Mouse (Mus musculus): Measurements from ENCODE around the gene Anks1.

Gene Anks1

DNA sequence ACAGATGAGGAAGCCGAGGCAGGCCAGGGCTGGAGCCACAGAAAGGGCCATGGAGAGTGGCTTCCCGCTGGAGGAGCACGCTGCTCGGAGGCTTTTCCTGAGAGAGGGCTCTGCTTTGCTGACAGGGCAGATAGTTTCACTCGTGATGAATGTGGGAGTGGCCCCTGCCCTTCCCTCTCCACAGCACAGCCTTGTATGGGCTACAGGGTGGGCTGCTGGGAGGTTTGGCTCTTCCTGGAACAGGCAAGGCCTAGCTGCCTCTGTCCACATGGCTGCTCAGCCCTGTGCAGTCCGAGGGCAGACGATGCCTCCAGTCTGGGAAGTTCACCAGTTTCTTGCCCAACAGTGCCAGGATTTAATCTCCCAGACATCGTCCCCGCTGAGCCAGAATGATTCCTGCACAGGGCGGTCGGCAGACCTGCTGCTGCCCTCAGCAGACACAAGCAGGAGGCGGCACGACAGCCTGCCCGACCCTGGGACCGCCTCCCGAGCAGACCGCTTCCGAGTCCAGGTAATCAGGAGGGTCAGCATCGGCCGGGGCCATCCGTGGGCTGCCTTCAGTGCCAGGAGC, 143.3 kb downstream of the Anks1 start:
- no peak for DNase-seq (ENCODE audit: low read depth)

DNA sequence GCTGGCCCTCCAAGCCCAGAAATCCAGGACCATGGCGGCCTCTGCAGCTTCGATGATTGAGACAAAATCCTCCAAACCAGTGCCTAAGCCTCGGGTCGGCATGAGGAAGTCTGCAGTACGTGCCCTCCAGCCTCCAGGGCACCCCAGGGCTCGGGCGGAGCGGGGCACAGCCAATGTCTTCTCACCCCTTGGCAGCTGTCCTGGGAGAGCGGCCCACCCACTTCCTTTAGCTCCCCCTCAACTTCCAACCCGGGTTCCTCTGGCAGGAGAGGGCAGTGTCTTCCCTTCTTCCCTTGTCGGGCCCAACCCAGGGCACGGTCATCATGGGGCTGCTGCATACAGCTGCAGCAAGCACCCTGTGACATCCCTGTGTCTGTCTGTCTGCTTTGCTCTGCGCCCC, 149.2 kb downstream of the Anks1 start:
- no peak for DNase-seq (ENCODE audit: low read depth)

DNA sequence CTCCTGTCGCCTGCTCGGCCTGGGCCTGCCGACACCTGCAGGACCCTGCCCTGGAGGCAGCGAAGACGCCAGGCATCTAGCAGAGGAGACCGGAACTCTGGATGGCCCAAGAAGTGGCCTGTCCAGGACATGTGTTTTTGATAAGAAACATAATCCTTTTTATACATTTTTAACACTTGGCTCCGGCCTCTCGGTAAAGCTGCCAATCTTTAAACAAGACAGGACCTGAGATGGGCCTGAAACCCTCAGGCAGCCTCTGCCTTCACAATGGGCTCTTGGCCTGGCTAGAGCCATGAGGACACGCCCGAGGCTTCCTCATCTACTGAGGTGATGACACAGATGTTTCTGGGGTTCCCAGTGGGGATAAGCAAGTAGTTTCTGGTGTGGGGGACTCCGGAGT, 151.6 kb downstream of the Anks1 start:
- no peak for DNase-seq (ENCODE audit: low read depth)

DNA sequence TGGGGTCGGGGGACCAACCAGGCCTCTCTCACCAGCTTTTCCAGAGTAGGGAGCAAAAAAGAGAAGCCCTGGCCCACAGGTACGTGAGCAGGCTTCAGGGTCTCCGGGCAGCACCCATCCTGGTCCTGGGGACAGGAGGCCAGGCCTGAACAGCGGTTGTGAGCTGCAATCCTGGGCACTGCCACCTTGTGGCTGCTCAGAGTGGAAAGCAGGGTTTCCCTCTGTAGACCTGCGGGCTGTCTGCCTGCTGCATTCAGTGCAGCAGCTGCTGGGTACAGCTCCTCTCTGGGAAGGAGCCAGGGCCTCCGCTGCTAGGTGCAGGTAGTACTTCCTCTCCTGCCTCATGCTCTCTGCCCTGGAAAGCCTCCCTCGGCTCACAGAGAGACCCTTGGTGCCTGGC, 152.4 kb downstream of the Anks1 start:
- peak; percentile 33 for DNase-seq (ENCODE audit: low read depth)

DNA sequence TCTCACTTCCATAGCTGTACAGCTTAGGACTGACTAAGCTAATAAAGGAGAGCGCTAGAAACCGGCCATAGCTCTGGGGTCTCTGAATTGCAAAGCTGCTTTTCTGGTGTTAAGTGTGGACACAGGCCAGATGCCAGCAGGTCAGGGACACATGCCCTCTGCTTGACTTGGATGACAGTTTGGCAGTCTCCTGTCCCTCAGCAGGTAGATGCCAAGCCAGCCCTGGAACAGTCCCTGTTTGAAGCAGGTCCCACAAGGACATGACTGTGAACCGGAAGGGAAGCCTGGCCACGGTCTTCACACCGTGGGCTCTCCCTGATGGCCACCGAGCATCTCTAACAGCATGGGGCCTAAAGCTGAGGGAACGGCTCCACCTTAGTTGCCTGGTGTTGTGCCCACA, 153.6 kb downstream of the Anks1 start:
- no peak for DNase-seq (ENCODE audit: low read depth)

DNA sequence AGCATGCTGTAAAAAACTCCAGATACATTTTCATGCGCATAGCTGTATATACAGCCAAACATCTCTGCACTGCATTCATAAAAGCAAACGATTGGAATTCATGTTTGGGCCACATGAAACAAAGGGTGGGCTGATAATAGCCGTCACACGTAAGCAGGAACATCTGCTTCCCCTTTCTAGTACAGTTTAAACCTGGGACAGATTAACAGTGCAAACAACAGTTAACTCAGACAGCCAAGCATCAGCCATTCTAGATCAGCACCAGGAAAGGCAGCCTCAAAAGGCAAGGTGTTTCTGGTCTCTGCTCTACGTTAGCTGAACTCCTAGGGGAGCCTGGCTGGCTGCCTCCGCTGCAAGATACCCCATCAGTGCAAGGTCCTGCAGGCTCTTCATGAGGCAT, 154.1 kb downstream of the Anks1 start:
- DNase-seq (ENCODE audit: low read depth), result no peak

DNA sequence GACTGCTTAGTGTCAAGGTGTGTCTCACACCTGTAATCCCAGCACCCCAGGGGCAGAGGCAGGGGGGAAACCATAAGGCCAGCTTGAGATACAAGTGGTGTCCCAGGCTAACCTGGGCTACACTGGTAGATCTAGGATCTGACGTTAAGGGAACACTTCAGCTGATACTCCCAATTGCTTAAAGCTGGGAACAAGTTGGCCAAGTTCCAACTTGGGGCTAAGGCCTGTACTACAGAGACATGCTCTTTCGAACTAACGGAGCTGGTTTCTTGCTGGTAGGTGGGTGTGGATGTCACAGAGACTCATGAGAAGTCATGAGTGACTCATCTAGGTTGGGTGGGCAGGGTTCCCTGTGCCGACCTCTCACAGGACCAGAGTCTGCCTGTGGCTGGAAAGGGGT, 158.2 kb downstream of the Anks1 start:
- no peak for DNase-seq (ENCODE audit: low read depth)

DNA sequence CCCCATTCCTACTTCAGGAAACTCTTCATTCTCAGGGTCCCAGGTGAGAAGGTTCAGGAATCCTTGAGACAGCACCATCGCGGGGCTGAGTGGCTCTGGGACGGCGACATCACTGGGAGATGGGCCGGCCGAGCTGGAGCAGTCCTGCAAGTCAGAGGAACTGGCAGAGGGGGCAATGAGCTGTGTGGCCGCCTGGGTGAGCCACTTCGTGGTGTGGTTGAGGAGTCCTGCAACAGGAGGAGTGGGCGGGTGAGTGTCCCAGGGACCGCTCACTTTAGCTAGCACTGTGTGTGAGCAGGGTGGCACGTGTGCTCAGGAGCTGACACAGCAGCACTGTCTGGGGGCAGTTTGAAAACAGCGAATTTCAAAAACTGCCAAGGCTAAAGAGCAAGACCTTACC, 160.3 kb downstream of the Anks1 start:
- no peak for DNase-seq (ENCODE audit: low read depth)

DNA sequence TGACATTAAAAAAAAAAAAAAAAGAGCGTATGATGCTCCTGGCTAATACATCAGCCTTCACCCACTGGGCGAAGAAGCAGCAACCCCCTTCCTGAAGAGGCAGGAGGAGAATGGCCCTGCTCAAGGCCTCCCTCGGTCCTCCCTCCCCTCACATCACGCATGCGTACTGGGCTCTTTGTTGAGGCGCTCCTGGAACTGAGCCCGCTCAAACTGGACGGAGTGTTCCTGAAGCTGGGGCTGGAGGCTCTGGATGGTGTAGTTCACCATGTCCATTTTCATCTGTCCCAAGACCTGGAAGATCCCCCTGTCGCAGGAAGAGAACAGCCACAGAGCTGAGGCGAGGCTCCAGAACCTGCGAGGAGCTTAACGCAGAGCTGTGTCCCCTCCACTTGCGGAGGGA, 161.2 kb downstream of the Anks1 start:
- no peak for DNase-seq (ENCODE audit: low read depth)

DNA sequence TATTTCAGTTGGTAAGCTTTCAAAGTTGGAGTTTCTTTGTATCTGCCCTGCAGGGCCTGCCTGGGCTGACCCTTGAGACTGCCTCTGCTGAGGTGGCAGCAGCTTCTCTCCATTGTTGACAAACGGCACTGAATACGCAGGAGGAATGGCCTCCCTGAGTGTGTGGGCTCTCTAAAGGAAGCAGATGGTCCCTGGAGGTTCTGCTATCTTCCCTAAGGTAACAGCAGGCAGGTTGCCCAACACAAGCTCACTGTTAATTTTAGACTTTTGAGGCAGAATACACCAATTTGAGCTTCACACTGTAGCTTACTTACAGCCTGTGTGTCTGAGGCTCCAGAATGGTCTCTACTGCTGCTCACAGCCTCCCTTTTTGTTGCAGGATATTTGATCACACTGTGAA, 163.6 kb downstream of the Anks1 start:
- DNase-seq (ENCODE audit: low read depth), result no peak

DNA sequence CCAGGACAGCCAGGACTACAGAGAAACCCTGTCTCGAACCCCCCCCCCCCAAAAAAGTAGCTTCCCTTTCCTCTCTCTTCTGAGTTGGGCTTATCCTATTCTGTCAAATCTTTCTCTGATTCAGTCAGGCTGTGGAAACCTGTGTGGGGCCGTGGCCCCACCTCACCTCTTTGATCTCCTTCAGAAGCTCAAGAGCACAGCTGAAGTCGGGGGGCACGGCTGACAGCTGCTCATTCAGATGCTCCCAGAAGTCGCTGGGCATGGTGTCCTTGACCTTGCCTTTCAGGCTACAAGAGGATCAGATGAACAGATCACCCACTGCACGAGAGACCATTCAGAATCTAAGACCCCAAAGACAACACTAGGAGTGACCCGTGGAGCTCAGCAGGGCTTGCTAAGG, 165.4 kb downstream of the Anks1 start:
- no peak for DNase-seq (ENCODE audit: low read depth)

DNA sequence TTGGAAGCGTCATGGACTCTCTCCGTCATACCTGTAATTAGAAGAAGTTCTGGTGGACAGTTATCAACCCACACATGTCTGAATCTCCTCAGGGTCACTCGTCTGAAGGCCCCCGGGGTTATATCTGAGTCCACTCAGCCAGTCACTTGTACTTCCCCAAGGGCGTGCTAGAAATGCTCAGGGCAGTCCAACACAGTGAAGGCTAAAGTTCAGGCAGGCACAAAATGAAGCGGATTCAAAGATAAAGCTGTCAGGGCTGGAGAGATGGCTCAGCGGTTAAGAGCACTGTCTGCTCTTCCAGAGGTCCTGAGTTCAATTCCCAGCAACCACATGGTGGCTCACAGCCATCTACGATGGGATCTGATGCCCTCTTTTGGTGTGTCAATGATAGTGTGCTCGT, 168.9 kb downstream of the Anks1 start:
- DNase-seq (ENCODE audit: low read depth), result no peak

DNA sequence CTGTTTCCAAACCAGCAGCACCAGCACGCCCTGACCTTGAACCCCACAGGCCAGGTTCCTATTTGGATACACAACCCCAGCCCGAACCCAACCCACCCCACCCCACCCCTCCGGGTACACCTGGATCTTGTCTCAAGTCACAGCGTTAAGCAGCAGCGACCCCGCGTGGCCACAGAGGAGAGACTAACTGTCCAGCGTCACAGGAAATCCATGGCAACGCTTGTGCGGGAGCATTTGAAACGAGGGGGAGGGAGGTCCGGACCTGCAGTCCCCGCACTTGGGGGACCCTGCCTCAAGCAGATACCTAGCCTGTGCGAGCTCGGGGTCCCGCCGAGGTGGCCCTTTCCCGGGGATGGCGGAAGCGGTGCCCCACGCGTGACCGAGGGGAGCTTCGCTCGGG, 170.5 kb downstream of the Anks1 start:
- peak; percentile 92 for DNase-seq (ENCODE audit: low read depth)

DNA sequence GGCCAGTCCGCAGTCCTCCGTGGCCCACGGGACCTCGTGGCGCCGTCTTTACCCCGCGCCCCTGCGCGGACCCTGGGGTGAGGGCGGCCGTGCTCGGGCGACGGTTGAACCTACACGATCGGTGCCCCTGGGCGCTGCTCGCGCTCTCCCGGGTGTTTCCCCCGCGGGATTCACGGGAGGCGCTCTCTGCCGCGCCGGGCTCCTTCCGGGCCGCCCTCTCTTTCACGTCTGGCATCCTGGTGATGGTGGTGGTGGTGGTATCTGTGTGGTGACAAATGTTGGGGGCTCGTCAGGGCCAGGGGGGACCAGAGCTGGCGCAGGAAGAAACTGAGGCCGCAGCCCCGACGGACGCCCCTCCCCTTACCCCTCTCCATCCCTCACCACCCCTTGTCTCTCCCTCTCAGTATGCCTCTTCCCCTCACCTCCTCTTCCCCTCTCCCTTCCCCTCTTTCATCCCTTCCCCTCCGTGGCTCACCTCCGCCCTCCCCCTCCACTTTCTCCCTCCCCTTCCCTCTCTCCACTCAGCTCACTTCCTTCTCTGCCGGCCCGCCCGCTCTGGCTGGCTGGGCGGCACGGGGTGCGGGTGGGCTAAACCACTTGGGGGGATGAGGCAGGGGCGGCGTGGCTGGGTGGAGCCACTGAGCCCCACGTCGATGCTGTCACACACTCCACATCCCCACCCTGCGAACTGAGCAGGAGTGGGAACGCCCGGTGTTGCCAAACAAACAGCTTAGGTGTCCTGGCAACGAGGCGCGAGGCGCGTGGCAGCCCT, 171.1 kb downstream of the Anks1 start, which contains the start of gene Tcp11:
TSS of gene Tcp11 (minus strand) at position 595 of the 772 bp plus-strand sequence.
- peak; percentile 83 for DNase-seq (ENCODE audit: low read depth)

DNA sequence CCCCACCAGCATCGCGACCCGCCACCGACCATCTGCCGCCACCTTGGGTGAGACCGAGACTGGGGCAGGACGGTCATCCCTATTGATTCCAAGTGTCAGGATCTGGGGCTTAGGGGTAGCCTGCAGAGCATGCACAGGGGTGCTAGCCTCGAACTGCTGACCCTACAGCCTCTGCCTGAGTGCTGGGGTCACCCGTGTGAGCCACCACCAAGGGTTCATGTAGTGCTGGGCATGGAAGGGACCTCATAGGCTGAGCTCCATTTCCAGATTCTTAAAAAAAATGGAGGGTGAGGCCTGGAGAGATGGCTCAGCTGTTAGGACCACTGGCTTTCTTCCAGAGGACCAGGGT, 171.7 kb downstream of the Anks1 start:
- DNase-seq (ENCODE audit: low read depth), result no peak

DNA sequence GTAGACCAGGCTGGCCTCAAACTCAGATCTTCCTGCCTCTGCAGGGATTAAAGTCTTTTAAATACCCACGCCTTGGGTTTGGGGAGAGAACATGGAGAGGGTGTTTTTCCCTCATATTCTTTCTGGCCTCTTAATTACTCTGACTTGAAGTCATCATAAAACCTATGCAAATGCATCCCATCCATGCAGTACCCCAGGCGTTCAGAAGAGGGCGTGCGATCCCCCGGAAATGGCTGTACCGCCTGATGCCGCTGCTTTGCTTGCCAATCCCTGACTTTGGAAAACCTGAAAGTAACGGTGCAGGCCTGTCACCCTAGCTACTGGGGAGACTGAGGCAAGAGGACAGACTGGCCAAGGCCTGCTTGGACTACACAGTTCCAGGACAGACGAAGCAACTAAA, 172.3 kb downstream of the Anks1 start:
- DNase-seq (ENCODE audit: low read depth), result peak; percentile 57

DNA sequence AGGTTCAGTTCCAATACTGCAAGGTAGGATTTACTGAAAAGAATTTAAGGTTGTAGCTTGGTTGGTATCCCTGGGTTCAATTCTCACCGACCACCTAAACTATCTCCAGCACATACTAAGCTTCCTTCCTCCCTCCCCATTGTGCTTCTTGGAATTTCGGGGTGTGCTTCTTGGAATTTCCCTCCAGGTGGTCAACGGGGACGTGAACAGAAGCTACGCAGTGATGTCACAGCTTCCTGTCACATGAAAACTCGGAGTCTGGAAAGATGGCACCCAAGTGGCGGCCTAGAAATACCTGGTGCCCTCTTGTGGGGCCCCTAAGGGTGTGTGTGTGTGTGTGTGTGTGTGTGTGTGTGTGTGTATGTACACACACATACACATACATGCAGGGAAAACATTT, 172.8 kb downstream of the Anks1 start:
- peak; percentile 23 for DNase-seq (ENCODE audit: low read depth)

DNA sequence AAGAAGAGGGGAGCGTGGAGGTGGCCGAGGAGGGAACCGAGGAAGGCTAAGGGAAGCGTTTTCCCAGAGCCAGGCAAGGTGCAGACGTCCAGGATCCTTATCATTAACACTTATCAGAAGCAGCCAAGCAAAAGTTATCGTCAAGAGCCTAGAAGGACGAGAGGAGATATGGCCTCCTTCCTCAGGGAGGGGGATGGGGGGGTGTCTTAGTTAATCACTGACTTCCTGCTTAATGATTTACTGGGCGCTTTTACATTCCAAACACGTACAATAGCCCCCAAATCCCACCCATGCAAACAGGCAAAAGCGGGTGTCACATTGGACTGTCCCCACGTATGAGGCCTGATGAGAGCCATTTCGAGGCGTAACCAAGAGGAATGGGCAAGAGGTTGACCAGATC, 173.8 kb downstream of the Anks1 start:
- DNase-seq (ENCODE audit: low read depth), result no peak

DNA sequence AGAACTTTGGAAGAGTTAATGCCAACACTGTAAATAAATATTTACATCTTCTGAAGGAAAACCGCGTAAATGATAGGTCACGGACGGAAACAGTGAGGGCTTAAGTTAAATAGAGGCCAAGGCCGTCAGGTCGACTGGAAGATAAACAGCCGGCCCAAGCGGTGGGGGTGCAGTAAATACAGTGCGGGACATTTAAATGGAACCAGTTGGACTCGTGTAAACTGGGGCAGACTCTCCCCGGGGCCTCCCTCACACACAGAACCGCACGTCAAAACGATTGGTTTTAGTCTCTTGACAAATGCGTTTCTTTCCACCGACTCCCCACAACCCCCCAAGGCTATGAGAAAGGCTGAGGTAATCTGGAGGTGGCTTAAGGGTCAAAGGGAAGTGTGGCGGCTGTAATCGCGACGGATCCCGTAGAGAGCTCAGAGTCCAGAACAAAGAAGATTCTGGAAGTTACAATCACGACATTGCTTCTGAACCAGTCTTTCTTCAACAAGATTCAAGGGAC, 175.3 kb downstream of the Anks1 start:
- peak; percentile 23 for DNase-seq (ENCODE audit: low read depth)

DNA sequence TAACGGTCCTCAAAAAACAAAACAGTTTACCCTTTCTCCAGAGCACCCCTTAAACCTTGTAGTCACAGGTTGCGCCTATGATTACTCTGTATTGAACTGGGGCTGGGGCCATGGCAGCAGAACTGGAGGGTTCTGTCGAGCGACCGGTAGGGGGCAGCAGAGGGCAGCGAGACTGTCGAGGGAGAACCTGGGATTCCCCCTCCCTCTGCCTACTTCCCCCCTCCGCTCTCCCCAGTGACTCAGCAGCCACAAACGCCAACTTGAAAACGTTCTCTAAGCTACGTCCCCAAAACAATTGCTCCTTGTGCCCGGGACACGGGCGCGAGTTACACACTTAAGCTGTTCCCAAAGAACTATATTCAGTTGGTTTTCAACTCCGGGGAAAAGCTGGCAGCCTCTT, 175.9 kb downstream of the Anks1 start:
- peak; percentile 92 for DNase-seq (ENCODE audit: low read depth)

DNA sequence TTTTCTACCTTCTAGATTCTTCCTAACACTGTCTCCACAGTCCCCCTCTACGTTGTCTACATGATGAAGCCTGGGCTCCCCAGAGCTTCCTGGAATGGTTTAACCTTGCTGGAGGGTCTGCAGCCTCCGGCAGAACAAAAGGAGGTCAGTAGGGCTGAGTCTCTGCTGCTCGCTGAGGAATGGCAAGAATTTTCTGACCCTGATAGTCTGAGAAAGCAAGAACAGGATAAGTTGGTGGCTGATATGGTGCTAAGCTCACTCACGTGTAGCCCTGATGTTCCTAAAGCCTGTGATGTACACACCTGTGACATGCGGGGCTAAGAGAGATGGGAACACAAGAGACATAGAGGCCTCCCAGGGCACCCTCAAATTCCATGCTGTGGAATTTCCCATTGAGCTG, 178.3 kb downstream of the Anks1 start:
- DNase-seq (ENCODE audit: low read depth), result no peak

DNA sequence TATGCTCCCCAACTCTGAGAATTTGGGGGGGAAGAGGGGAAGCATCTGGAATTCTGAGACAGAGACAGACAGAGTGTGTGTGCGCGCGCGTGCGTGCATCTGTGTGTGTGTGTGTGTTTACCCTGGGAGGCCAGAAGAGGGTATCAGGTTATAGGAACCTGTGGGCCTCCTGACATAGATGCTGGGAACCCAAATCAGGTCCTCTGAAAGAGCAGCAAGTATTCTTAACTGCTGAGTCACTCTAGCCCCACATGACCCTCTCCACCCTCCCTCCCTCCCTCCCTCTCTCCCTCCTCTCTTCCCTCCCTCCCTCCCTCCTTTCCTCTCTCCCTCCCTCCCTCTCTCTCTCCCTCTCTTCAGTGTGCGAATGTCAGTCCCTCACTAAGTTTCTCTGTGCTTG, 179.6 kb downstream of the Anks1 start:
- no peak for DNase-seq (ENCODE audit: low read depth)

DNA sequence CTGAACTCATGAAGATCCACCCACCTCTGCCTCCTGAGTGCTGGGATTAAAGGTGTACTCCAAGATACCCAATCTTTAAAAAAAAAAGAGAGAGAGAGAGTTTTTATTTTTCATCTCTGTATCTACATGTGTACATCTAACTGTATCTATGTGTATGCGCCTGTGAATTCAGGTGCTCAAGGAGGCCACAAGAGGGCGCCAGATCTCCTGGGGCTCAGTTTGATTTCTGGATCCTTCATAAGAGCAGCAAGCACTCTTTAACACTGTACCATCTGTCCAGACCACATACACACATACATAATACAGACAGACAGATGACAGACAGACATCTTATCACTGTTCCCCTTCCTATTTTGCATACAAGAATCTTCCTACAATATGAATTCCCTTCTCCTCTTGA, 183.2 kb downstream of the Anks1 start:
- peak; percentile 31 for DNase-seq (ENCODE audit: low read depth)

DNA sequence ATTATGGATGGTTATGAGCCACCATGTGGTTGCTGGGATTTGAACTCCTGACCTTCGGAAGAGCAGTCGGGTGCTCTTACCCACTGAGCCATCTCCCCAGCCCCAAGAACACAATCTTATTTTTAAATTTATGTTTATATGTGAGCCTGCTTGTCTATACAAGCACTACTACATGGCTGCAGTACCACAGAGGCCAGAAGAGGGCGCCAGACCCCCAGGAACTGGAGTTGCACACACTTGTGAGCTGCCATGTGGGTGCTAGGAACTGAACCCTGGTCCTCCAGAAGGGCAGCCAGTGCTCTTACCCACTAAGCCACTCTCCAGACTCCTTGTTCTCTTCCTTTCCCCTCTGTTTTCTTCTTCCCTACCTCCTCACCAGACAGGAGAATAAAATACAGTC, 184.7 kb downstream of the Anks1 start:
- peak; percentile 25 for DNase-seq (ENCODE audit: low read depth)

Measured in naive thymus-derived CD4-positive, alpha-beta T cell, adult 2 months (primary cell).